Mouse (Mus musculus) frontal cortex, postnatal 36 days (tissue): Measurements from ENCODE around the gene Zfp933.
A peak's percentile ranks its signal among the peaks of the same experiment; 100 is the strongest.
"Not testable (repeated sequence)": the region's sequence is repeated elsewhere in the genome, so short reads cannot be mapped to it uniquely, and the experiment has no call there.

ENCODE experiments used
- DNase-seq, 2 experiments: peaks; one replicate each; pipeline ENCODE4 v3.0.0; 2022; ENCODE audit warnings: low spot score in 2 of 2

The Zfp933 gene

DNA sequence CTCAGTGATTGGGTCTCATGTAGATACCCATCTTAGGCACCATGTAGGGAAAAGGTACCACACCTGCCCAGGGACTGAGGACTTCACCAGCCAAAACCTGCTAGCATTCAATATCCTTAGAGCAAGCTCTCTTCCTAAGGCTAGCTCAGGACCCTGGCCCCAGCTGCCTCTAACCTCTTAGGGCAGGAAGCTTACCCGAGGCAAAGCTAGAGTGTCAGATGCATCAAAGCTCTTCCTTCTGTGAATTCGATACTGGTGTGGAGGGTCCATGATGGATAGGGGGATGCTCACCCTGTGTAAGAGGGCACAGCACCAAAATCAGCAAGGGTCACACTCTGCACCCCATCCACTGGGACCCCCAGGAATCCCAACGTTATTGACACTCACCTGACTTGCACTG lies 13.9 kb upstream of the Zfp933 start:
- no peak for DNase-seq

DNA sequence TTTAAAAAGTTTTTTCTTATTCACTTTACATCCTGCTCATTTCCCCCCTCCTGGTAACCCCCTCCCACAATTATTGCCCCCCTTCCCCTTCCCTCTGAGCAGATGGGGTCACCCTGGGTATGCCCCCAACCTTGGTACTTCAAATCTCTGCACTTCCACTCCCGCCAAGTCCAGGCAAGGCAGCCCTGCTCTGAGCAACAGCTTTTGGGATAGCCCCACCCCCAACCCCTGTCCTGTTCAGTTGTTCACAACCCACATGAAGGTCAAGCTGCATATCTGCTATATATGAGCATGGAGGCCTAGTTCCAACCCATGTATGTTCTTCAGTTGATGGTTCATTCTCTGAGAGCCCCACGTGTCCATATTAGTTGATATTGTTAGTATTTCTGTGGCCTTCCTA lies 2.6 kb upstream of the Zfp933 start:
- DNase-seq: no peak

DNA sequence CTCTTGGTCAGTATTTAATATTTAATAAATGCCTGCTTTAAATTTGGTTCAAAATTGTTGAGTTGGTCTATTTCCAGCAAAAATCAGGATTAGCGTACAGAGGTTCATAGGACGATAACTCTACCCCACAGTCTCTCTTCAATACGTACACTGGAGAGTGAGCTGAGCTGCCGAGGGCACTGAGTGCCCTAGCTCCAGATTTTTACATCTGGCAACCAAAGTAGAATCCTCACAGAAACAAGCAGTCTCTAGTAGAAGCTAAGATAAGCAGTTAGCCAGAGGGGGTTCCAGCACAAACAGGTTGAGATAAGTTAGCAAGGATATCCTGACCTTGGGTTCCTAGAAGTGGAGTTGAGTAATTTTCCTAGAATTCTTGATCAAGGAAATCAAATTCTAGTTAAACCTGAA lies 422 bp upstream of the Zfp933 start:
- no peak for DNase-seq

DNA sequence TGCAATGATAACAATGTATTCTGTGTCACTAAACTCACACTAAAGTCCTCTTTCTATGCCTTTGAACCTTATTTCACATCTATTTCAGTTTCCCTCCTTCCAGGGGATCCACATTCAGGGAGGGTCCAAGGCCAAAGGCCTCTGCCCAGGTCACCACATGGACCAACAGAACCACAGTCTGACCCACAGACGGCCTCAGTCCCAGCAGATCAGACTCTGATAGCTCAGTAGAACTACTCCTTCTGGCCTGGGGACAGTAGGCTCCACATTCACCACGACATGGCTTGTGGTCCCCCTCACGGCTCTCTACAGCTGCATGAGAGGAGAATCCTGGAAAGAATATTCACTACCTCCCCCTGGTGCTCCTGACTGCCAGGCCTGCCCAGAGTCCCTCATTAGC lies 5.3 kb downstream of the Zfp933 start:
- no peak for DNase-seq

DNA sequence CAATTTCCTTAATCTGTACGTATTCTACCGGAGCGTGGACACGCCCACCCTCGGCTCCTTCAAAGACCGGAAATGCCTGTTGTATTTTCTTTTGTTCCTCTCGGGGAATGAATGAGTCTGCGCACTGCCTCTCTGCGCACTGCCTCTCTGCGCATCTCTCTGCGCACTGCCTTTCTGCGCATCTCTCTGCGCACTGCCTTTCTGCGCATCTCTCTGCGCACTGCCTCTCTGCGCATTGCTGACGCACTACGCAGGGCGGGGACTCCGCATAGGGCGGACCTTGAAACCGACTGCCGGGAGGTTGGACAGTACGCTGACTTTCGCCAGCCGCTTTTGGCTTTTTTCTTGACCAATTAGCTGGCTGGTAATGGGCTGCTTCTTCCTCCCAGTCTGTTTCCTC lies 8.9 kb downstream of the Zfp933 start:
- DNase-seq: peak in 1 of 2 experiments; percentile 44

DNA sequence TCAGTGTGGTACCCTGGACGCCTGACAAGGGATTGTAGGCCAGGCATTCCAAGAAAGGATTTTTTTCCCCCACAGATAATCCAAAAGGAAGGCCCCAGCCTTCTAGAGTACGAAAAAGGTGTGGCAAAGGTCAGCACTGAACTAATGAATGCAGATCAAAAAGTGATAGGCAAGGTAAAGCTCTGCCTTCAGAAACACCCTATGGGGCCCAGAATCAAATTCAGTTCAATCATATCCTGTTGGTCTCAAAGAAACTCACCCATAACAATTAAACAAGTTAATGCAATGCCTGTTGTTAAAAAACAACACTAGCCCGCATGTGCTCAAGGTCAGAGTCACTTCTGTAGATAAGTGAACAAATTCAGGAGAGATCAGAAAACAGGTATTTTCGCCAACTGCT lies 23.8 kb downstream of the Zfp933 start:
- DNase-seq: no peak

DNA sequence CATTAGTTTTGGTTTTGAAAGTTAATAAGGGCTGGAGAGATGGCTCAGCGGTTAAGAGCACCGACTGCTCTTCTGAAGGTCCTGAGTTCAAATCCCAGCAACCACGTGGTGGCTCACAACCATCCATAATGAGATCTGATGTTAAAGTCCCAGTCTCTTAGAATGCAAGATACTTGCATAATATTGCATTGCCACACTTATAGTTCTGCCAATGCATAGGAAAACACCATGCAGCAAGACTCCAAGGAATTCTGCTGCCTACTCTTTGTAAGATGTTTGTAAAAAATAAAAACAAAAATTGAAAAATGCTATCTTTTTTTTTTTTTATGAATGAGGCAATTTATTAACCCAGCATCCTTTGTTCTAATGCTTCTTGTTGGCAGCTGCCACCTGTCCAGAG lies 26.8 kb downstream of the Zfp933 start:
- not testable (repeated sequence) for DNase-seq

DNA sequence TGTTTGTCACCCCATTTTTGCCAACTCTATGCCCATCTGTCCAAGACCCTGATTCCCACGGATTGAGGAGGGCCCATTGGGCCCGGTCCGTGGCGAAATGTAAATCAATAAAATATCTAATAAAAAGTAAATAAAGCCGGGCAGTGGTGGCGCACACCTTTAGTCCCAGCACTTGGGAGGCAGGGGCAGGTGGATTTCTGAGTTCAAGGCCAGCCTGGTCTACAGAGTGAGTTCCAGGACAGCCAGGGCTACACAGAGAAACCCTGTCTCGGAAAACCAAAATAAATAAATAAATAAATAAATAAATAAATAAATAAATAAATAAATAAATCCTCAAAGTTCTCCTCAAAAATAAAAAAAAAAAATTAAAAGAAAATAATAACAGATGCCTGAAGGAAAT lies 28.5 kb downstream of the Zfp933 start:
- DNase-seq: not testable (repeated sequence)

DNA sequence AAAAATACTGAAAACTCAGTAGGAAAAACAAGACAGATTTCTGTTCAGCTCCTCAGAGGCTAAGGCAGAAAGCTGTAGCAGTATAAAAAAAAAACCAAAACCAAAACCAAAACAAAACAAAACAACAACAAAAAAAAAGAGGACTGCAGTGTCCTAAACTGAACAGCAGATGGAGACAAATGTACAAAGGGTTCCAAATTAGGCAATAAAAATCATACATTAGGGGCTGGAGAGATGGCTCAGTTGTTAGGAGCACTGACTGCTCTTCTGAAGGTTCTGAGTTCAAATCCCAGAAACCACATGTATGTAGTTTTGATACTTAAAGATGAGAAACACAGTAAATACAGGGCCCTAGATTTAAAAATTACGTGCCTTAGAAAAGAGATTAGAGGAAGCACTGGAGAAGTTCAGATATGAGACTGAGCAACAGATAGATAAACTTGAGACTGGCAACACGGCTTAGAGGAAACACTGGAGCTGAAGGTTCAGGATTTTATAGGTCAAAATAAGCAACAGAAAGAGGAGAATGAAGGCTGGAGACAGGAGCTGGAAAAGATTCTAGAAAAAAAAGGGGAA lies 33.5 kb downstream of the Zfp933 start:
- no peak for DNase-seq

DNA sequence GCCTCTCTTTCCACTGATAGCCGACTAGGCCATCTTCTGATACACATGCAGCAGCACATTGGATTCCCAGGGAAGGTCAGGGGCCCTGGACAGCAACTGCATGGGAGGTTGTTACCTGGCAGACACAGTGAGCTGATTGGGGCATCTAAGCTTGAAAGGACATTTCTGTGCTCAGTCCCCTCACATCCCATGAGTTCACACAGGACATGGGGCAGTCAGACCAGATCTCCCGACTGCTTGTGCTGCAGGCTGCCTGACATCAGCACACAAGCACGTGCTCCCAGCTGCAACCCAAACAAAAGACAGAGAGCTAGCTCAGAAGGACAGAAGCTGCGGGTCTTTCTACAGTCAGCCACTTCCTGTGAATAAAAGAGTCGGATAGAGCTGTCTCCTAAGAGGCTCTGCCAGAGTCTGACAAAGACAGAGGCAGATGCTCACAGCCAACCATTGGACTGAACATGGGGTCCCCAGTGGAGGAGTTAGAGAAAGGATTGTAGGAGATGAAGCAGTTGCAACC lies 34.9 kb downstream of the Zfp933 start:
- no peak for DNase-seq

DNA sequence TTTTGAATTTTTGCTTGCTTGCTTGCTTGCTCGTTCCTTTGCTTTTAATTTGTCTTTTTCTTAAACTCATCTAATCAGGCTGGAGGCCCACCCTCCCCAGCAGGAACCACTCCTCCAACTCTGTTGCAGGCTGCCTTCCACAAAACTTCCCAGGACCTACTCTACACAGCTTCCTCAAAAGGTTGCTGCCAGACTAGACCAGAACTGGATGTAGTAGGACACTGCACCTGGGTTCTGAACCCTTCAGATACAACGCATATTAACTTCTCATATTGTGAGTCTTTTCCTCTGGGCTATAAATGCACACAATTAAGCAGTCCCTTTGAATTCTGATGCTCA lies 38.2 kb downstream of the Zfp933 start:
- DNase-seq: not testable (repeated sequence)

DNA sequence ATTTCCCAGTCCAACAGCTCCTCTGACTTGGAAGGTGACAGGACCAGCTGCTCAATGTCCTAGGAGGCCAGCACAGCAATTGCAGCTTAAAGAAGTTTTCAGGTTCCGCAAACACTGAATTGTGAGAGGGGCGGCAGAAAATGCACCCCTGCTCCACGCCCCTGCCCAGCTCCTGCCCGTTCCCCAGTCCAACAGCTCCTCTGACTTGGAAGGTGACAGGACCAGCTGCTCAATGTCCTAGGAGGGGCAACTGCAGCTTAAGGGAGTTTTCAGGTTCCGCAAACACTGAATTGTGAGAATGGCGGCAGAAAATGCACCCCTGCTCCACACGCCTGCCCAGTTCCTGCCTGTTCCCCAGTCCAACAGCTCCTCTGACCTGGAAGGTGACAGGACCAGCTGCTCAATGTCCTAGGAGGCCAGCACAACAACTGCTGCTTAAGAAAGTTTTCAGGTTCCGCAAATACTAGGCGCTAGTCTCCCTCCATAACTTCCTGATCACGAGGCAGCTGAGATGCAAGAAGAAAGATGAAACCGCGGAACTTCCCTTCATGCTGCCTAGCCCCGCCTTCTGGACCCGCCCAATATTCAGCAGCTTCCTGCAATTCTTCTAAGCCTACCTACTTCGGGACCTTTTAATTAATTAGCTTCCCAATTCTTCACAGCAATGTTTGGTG lies 38.7 kb downstream of the Zfp933 start, which contains the start of gene Zfp984:
TSS of gene Zfp984 (minus strand) at position 497 of the 674 bp plus-strand sequence.
- not testable (repeated sequence) for DNase-seq

DNA sequence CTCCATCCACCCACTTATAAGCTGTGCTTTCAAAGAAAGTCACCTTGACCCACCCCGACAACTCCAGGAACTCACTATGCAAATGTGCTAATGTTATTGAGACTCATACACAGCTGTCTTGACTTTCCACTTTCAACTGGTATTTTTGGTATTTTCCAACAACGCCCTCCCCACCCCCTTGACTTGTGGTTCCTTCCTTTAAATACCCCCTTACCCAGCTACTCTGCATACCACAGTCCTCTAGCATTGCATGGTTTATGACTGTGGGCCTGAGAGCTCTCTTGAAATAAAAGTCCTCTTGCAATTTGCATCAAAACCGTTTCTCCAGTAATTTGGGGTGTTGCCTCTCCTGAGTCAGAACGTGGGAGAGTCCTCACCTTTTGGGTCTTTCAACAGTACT lies 39.7 kb downstream of the Zfp933 start:
- DNase-seq: not testable (repeated sequence)

DNA sequence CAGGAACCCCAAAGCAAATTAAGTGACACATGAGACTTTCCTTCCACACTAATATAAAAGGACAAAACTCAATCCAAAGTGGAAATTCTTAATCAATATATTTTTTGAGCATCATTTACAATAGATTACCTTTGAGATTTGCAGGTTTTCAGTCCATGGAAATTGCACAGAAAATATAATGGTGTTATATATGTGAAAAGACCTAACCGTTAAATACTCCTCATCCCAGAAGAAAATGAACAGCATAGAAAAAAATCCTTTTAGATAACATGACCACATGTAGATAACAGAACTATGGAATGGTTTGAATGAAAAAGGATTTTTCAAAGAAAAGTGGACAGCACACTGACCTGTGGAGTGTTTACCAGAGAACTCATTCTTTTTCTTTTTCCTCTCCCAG lies 52.9 kb downstream of the Zfp933 start:
- not testable (repeated sequence) for DNase-seq

DNA sequence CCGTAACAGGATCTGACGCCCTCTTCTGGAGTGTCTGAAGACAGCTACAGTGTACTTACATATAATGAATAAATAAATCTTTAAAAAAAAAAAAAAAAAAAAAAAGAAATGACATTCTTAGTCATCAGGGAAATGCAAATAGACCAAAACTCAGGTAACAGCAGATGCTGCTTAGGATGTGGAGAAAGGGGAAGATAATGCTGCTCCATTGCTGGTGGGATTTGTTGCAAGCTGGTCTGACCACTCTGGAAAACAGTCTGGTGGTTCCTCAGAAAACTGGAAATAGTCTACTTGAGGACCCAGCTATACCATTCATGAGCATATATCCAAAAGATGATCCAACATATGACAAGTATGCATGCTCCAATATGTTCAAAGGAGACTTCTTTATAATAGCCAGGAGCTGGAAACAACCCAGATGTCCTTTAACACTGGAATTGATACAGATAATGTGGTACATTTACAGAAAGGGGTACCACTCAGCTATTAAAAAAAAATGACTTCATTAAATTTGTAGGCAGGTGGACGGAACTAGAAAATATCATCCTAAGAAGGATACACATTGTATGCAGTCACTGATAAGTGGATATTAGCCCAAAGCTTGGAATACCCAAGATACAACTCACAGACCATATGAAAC lies 54.0 kb downstream of the Zfp933 start:
- not testable (repeated sequence) for DNase-seq

DNA sequence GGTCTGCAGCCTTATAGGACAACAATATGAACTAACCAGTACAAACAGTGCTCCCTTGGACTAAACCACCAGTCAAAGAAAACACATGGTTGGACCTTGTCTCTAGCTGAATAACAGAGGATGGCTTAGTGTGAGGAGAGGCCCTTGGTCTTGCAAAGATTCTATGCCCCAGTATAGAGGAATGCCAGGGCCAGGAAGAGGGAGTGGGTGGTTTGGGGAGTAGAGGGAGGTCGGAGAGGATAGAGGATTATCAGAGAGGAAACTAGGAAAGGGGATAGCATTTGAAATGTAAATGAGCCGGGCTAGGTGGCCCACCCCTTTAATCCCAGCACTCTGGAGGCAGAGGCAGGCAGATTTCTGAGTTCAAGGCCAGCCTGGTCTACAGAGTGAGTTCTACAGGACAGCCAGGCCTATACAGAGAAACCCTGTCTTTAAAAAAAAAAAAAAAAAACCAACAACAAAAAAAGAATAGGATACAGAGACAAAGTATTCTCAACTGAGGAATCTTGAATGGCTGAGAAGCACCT lies 54.7 kb downstream of the Zfp933 start:
- DNase-seq: not testable (repeated sequence)

DNA sequence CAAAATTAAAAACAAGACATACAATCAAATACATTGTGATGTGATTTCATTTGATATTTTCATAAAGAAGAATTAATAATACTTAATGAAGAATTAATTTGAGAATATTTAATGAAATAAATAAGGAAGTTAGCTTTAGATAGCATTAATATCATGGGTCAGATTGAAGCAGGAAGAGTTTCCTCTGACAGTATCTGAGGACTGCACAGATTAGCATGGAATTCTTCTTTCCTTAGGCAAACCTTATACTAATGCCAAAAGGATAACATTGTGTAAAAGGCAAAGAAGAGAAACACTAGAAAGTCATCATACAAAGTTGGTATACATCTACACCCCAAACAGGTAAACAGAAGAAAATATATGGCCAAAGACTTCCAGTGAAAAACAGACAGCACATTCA lies 56.4 kb downstream of the Zfp933 start:
- not testable (repeated sequence) for DNase-seq
